Mouse (Mus musculus) CD8-positive naive resting alpha-beta T cell, adult 2 months (primary cell): ENCODE results near the gene Abhd2.
A peak's percentile ranks its signal among the peaks of the same experiment; 100 is the strongest.
"Not testable (repeated sequence)": the region's sequence is repeated elsewhere in the genome, so short reads cannot be mapped to it uniquely, and the experiment has no call there.

Source experiments
- DNase-seq, 2 experiments: peaks; one replicate each; pipeline ENCODE4 v3.0.0; 2022; ENCODE audit warnings: low read depth in 2 of 2, low spot score in 2 of 2

The Abhd2 gene

DNA sequence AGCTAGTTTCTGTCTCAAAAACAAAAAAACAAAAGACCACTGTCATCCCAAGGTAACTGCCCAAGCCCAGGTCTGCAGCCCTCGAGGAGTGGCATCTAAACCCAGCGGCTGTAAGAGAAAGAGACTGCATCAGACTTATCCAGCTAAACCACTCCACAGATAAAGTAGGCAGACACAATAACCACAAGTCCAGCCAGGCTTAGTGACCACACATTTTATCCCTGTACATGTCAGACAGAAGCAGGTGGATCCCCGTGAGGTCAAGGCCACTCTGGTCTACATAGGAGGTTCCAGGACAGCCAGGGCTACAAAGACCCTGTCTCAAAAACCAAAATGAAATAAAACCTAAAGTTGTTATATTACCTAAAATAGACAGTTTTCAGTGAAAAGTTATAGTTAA is 9.2 kb upstream of the Abhd2 start:
- DNase-seq, result no peak

DNA sequence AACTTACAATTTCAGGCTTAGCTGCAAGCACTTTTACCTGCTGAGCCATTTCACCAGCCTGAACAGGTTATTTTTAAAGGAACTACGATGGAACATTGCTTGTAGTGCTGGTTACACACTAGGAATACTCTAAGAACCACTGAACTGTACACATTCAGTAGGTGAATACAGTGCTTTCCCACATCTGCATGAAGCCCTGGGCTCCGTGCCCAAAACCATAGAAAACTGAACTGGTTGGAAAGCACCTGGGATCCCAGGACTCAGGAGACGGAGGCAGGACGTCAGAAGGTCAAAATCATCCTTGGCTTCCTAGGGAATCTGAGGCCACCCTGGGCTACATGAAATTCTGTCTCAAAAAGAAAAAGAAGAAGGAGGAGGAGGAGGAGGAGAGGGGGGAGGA is 6.8 kb upstream of the Abhd2 start:
- DNase-seq, result no peak

DNA sequence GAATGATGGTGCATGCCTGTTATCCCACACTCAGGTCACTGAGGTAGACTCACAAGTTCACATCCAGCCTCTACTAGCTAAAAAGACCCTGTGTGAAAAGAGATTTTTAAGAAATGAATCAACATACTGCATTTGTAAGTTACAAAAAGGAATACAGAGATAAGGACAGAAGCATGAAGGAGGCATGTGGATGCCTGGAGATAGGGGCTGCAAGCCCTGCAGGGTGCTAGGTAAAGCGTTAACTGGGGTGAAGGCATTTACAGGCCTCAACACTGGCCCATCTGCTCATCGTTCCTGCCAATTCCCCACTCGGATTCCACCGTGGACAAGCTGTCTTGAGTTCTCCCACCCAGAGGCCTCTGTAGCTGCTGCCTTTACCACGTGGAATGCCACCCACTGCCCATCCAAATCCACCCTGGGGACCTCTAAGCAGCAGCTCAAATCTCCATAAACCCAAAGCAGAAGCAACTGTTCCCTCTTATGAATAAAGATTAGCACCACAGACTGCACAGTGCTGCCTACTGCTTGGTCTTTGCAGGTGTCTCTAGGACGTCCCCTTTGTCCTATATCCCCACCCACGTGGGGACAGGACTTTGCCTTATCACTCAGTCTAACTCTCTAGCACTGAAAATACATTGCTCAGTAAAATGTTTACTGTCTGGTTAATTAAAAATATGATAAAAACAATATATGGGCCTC is 5.2 kb upstream of the Abhd2 start:
- DNase-seq, result no peak

DNA sequence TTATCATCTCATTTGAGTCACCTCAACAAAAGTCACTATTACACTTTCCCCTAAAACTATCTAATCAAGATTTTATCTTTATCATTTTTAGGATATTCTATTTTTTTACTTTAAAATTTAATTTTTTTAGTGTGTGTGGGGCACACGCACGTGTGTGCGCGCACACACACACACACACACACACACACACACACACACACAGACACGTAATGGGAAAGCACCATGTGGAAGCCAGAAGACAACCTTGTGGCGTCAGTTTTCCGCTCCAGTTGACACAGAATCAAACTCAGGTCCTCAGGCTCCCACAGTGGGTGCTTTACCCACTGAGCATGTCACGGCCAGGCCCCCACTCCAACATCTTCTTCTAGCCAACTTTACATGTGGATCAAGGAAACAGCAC is 4.1 kb upstream of the Abhd2 start:
- no peak for DNase-seq

DNA sequence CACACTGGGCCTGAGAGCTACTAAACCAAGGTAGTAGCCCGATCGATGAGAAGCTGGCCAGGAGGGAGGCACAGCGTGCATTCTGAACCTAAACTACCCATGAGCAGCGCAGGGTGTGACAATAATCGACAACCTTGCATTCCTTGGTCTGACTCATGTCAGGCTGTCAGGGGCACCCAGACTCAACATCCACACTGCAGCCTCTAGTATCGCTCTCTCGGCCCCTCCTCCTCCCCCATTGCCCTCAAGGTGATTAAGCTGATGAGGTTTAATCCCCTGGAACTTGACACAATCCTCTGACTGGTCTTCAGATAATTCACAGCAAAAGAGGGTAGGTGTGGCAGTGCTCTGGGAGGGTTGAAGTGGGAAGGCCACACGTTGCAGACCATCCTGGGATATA is 3.6 kb upstream of the Abhd2 start:
- DNase-seq, result no peak

DNA sequence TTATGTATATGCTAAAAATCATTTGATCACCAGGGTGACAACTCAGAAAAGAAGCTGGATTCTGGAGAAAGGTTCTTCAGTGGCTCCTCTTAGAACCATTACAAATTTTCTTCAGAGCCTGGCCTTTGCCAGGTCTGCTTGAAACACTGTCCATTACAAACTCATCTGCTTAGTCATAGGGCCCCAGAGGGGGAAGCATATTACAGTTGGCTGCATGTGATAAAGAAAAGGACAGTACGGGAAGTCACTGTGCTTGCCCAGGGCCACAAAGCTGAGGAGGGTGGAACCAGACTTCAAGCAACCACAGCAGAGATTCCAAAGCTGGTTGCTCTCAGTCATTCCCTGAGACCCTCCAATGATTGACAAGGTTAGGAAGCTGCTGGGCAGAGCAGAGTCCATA is 3.1 kb upstream of the Abhd2 start:
- DNase-seq, result no peak

DNA sequence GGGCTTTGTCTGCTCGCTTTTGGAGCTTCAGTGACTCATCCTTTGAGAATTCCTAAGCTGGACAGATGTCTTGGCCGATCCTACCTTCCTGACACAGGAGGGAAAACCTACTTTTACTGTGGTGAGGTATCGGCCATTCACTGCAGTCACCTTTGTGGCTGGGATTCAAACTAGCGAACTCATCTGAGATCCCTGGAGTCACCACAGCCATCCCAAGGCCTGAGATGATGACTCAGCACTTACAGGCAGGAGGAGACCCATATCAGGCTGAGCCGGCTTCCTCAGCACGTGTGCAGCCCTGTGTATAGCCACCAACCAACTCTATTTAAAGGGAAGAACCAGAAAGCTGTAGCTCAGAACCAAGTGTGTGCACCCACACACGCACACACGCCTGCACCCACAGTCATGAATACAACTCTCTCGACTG is 2.0 kb upstream of the Abhd2 start:
- no peak for DNase-seq

DNA sequence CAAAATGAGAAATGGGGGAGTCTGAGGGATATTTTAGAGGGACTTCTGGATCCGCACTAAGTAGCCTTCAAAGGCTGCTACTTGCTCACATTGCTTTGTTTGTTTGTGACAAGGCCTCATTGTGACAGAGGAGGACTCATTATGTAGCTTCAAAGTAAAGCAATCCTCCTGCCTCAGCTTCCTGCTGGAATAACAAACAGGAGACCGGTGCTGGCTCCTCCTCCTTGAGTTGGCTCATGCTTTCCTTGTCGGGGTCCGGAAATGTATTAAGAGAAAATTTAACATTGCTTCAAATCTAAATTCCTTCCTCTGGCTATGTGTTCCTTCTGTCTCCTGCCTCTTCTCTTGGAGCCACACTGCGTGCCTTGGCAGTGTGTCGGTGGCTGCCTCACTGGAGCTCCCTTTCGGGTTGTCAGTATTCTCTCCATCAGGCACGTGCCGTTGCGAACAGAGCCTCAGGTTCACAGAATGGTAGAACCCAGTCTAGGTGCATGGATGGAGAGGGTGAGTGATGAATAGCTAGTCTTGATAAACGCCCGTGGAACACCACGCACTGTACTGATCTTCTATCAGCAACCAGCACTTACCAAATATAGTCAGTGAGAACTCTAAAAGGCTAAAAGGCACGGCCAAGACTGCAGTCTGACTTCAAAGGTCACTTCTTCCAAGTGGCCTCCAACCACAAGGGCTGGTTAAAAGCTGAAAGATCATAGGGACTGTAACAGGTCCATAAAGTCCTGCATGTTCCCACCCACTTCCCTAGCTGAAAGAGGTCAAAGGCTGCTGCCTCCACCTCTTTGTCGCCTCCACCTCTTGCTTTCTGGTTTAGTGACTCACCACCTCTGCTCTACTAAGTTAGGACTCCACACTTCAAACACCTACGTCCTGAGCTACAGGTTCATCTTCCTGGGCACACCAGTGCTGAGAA is 874 bp upstream of the Abhd2 start:
- no peak for DNase-seq

DNA sequence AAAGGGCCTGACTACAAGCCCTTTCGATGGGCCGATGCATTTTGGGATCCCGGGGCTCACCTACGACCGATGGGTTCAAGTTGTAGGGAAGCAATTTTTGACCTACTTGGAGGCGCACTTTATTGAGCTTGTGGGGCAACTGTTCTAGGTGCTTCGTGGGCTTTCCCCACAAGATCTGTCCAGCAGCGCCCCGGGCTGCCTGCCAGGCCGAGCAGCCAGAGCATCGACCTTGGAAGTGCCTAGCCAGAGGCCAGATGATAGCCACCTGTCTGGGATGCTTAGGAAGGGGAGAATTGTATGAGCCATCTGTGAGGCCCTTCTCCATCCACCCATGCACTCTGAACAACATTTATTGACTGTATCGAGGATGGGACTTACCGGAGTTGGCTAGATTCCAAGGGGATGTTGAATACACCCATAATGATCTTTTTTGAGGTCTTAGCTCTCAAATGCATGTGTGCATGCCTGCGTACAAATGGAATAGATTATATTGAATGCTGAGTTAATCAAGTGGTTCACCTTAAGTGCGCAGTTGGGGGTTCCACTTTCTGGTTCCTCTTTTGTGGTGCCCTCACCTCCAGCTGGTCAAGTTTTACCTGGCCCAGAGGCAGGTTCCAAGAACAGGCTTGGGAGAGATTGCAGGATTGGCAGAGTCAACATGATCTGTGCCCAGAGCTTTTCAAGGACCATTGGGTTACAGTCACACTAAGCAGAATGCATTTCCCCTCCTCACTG is 906 bp downstream of the Abhd2 start:
- no peak for DNase-seq

DNA sequence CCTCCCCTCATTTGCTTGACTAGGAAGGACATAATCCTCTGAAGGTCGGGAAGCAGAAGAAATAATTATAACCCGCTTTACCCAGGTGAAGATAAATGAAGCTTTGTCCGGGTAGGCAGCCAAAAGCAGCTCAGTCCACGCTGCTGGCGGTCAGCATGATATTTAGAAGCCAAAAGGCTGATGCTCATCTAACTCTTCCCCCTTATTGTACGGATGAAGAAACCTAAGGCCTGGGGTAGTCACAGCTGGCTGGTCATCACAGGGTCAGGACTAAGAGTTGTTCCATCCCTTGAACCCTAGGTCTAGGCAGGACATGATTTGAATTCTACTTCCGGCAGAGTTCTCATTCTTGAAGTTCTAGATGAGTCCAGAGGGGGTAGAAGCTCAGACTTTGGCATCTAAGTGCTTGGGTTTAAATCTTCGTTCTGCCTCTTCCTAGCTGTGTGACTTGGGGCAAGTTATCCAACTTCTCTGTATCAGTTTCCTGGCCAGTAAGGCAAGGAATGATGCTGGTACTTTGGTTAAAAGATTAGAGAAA is 1.5 kb downstream of the Abhd2 start:
- no peak for DNase-seq

DNA sequence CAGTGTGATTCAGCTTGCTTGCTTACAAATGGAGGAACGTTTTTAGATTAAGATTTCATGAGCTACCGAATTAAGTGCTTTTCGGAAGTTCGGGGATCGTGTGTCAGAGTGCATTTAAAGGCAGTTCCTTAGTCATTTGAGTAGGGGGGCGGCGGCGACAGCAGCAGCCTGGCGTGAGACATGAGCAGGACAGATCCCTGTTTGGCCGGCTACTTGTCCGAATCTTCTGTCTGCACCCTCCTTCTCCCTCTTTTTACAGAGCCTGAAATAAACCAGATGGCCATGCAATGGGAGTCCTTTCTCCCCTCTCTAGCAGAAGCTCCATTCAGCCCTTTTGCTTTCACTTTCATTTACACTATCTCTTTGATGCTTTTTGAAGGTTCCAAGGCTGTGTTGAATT is 2.3 kb downstream of the Abhd2 start:
- DNase-seq, result peak in 1 of 2 experiments; percentile 25

DNA sequence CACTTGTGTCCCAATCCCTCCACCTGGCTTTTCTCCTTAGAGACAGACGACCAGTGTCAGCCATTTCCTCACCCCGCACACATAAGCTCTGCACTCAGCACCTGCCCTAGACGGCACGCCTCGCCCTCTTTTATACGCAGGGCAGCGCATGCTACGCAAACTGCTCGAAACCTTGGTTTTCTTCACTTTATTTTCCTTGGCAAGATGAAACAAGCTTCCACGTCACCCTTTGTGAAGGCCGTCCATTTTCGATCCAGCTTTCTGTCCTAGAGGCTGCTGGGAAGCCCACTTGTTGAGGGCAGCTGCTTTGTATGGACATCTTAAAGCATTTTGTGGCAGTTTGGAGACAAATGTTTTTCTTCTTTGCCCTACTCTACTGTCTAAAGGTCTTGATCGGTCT is 5.4 kb downstream of the Abhd2 start:
- DNase-seq, result no peak

DNA sequence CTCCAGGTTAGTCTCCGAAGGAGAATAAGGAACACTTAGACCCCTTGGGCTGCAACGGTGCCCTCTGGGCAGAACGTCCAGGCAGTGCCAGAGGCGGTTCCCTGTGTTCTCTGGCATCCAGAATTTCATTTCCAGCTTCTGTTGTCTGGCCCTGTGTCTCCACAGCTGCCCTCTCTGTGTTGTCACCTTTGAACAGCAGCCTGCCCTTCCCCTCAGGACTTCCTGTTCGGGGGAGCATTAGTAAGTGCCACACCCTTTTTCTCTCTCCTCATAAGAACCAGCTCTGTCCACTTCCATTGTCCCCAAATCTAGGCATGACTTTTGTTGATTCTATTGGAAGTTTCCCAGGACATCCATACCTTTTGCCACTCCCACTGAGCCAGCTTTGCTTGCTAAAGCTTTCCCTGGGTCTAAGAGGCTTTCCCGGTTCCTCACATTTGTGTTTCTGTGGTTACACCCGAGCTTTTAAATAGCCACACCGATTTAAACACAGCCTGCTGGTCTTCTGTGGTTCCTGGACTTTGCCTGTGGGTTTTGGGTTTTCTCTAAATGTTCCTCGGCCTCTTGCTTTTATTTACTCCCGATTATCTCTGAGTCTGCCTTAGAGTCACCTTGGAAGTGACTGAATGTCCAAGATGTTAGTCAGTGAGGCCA is 6.5 kb downstream of the Abhd2 start:
- DNase-seq, result no peak

DNA sequence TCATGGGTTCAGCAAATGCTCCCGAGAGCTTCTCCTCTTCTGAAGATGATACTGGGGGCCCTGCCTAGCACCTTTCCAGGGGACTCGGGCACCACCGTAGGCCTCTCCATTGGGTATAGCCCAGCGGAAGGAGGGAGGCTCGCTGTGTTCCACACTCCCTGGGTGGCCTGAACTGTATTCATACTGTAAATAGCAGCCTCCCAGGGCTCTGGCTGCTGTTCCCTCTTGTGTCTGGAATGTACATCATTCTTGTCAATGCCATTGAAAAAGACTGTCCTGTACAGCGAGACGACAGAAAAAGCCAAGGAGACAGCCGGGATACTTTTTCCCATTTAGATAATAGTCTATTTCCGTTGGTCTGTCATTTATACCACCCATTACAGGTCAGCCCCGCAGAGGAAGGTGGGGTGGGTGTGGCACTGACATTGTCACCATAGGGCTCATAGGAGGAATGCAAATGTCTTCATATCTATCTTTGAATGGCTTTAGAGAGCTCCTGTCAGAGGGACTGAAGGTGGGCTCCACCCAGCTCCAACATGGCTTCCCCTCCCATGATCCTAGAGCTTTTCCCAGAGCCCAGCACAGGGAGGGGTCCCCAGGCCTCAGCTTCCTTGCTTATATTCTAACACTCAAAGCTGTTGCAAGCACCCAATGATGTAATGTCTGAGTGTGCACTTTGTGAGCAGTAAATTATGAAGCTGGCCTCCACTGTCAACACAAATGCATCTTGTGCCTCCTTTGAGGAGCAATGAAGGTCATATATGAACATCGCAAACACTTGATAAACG is 10.1 kb downstream of the Abhd2 start:
- DNase-seq, result no peak

DNA sequence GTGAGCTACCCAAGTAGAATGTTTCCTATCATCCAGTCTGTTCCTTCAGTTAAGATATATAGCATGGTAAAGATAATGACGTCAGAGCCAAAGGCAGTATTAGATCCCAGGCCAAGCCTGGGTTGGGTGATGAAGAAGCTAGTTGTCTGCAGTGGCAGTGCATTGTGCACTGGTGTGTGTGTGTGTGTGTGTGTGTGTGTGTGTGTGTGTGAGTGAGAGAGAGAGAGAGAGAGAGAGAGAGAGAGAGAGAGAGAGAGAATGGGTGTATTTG is 10.6 kb downstream of the Abhd2 start:
- not testable (repeated sequence) for DNase-seq

DNA sequence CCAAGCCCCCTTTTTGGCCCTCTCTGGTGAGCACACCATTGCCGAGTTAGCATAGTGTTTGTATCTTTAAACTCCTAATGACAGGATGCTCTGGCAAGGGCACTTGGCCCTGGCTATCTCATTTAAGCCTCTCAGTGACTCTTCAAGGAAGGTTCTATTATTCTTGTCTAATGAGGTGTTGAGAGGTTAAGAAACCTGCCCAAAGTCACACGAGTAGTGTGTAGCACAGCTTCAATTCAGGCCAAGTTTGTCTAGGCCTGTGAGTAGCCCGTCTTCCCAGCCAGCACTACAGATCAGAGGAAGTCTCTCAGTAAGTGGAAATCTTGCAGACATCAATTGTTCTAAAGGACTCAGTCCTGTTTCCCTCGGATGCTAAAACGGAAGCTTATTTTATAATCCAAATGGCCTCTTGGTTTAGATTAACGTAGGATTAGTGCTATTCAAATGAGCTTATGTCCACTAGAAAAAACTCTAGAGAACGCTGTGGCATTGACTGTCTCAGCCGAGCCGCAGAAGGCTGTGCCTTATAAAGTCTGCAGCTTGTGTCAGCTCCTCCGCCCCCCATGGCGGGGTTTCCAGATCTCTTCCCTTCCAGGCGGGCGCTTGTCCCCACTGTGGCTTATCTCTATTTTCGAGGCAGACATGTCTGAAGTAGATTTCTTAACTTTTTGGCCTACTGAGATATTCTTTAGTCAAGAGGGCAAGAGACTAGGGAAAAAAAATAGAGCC is 11.3 kb downstream of the Abhd2 start:
- DNase-seq, result no peak

DNA sequence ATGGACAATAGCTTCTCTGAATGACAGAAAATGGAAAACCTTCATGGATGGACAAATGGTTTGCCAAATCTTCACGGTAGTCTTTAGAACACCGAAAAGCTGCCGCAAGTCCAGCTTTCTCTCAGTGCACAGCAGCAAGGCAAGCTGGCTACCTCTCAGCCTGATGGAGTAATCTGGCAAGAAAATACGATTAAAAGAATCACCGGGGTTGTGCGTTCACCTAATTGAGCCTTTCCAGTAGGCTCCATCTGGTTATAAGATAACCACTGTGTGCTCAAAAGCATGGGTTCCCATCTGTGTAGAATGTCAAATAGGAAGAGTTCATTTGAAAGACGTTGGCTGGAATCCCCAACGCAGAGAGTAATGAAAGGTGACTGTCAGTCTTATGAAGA is 11.9 kb downstream of the Abhd2 start:
- DNase-seq, result no peak

DNA sequence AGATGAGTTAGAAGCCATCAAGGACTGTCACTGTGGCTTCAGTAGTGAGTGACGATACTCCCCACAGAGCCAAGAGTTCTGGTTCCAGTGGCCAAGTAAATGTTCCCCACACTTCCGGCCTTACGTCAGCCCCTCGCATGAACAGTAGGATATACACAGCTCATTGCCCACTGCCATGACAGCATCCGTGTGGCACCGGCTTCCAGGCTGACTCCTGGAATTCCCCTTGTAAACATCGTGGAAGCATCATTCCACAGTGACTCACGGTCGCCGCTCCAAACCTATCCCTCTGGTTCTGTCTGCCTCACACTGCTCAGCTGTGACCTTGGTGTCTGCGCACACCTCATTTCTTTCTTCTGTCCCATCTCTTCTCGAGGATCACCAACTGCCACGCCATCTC is 12.4 kb downstream of the Abhd2 start:
- no peak for DNase-seq

DNA sequence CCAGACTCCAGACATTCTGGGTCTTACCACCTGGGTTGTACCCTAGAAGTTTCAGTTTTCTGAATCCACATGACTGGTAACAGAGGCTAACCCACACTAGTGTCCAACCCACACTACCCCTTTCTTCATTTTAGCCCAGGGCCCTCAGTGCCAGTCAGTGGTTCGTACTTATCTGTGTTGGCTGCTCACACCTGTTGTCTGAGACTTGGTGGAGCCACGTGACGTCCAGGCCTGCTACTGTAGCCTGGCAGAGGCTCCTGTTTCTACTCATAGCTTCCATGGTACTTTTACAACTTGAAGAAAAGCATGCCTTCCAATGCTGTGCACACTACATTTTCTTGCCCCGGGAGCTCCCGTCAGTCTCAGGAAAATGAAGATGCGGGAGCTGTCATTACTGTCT is 14.2 kb downstream of the Abhd2 start:
- DNase-seq, result no peak

DNA sequence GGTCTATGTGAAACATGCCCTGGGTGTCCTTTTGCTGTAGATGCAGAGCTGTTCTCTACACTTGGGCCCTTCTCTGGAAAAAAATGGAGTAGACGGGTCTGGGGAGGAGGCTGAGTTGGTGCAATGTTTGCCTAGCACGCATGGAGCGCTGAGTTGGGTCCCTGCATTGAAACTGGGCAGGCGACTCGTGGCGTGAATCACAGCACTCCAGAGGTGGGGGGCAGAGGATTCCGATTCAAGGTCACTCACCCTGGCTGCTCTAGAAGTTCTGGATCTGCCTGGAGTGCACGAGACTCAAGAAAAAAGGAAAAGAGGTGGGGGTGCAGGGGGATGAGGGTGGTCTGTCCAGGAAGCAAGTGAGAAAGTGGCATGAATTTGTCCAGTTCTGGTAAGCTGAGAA is 14.9 kb downstream of the Abhd2 start:
- DNase-seq, result no peak
